Mouse (Mus musculus): ENCODE data around the gene Gcc2.

GRCm38 (mm10) chr10:58210514-58210913 is 44.8 kb upstream of the Gcc2 start:
- TF ChIP-seq GATA1 (IDR thresholded peaks at IDR 0.05; ENCODE audit: borderline replicate concordance, low read length): no peak
- no peak for TF ChIP-seq FLI1 (IDR thresholded peaks at IDR 0.05; ENCODE audit: low read length)
